Mouse (Mus musculus): ENCODE results near the gene Bcap31. TPM values are rescaled to one million over a fixed set of nuclear protein-coding genes. Genes with fewer than 3 reads are reported as not detected.
"Not testable (repeated sequence)": the region's sequence is repeated elsewhere in the genome, so short reads cannot be mapped to it uniquely, and the experiment has no call there.

The Bcap31 gene
- 10 to 100 TPM; 78.4 to 88.0 TPM for total RNA-seq (2021)

- intact Hi-C loops (cut with DNase I) = loop anchor here (5.0 kb wide), 1 partner anchor 71 kb away; the partner anchor contains the start of genes Idh3g and Ssr4
- DNase-seq (ENCODE audit: low spot score in 2 of 2) = peak; percentile 85 to 92
Measured at GRCm38 (mm10) chrX:73716109-73716661, at the start of gene Bcap31, which contains the start of gene Abcd1. Gene Bcap31 (minus strand): TSS chrX:73716175. Gene Abcd1 (plus strand): TSS chrX:73716597.

GRCm38 (mm10) chrX:73765311-73765710 lies 49.3 kb upstream of the Bcap31 start:
- intact Hi-C loops (cut with DNase I) = no loop called here
- no peak for DNase-seq (ENCODE audit: low spot score in 2 of 2)

- intact Hi-C loops (cut with DNase I) = no loop called here
- peak in 1 of 2 experiments; percentile 13 for DNase-seq (ENCODE audit: low spot score in 2 of 2)
Measured at GRCm38 (mm10) chrX:73758611-73759290, 42.8 kb upstream of the Bcap31 start.

GRCm38 (mm10) chrX:73756334-73757140 lies 40.6 kb upstream of the Bcap31 start, which contains the start of gene Plxnb3:
Gene Plxnb3 (plus strand): TSS chrX:73757090.
- DNase-seq (ENCODE audit: low spot score in 2 of 2) = no peak
- intact Hi-C loops (cut with DNase I) = no loop called here

- DNase-seq (ENCODE audit: low spot score in 2 of 2) = no peak
- intact Hi-C loops (cut with DNase I) = no loop called here
Measured at GRCm38 (mm10) chrX:73748977-73749376, 33.0 kb upstream of the Bcap31 start.

- intact Hi-C loops (cut with DNase I) = no loop called here
- no peak for DNase-seq (ENCODE audit: low spot score in 2 of 2)
Measured at GRCm38 (mm10) chrX:73744774-73745481, 29.0 kb upstream of the Bcap31 start.

- intact Hi-C loops (cut with DNase I); DNase-seq (ENCODE audit: low spot score in 2 of 2): not testable (repeated sequence)
Measured at GRCm38 (mm10) chrX:73739841-73740240, 23.9 kb upstream of the Bcap31 start.

GRCm38 (mm10) chrX:73739151-73739550 lies 23.2 kb upstream of the Bcap31 start:
- DNase-seq (ENCODE audit: low spot score in 2 of 2) = no peak

GRCm38 (mm10) chrX:73738155-73738554 lies 22.2 kb upstream of the Bcap31 start:
- intact Hi-C loops (cut with DNase I) = no loop called here
- no peak for DNase-seq (ENCODE audit: low spot score in 2 of 2)

More at GRCm38 (mm10) chrX:73739151-73739550, 23.2 kb upstream of the Bcap31 start:
- intact Hi-C loops (cut with DNase I) = no loop called here

- intact Hi-C loops (cut with DNase I) = no loop called here
- no peak for DNase-seq (ENCODE audit: low spot score in 2 of 2)
Measured at GRCm38 (mm10) chrX:73730908-73731307, 14.9 kb upstream of the Bcap31 start.

GRCm38 (mm10) chrX:73718686-73719362 lies 2.8 kb upstream of the Bcap31 start:
- intact Hi-C loops (cut with DNase I) = loop anchor here (5.0 kb wide), 1 partner anchor 68 kb away; the partner anchor contains the start of genes Idh3g and Ssr4
- DNase-seq (ENCODE audit: low spot score in 2 of 2) = no peak

- intact Hi-C loops (cut with DNase I) = loop anchor here (5.0 kb wide), 1 partner anchor 69 kb away; the partner anchor contains the start of genes Idh3g and Ssr4
- no peak for DNase-seq (ENCODE audit: low spot score in 2 of 2)
Measured at GRCm38 (mm10) chrX:73718271-73718670, 2.3 kb upstream of the Bcap31 start.

- intact Hi-C loops (cut with DNase I) = loop anchor here (5.0 kb wide), 1 partner anchor 70 kb away; the partner anchor contains the start of genes Idh3g and Ssr4
- no peak for DNase-seq (ENCODE audit: low spot score in 2 of 2)
Measured at GRCm38 (mm10) chrX:73717667-73718066, 1.7 kb upstream of the Bcap31 start.

GRCm38 (mm10) chrX:73716709-73717545 lies 952 bp upstream of the Bcap31 start:
- intact Hi-C loops (cut with DNase I) = loop anchor here (5.0 kb wide), 1 partner anchor 70 kb away; the partner anchor contains the start of genes Idh3g and Ssr4

GRCm38 (mm10) chrX:73715476-73716108 lies 383 bp downstream of the Bcap31 start:
- peak in 1 of 2 experiments; percentile 15 for DNase-seq (ENCODE audit: low spot score in 2 of 2)
- intact Hi-C loops (cut with DNase I) = loop anchor here (5.0 kb wide), 1 partner anchor 72 kb away; the partner anchor contains the start of genes Idh3g and Ssr4

More at GRCm38 (mm10) chrX:73716709-73717545, 952 bp upstream of the Bcap31 start:
- DNase-seq (ENCODE audit: low spot score in 2 of 2) = peak in 1 of 2 experiments; percentile 5

- intact Hi-C loops (cut with DNase I) = no loop called here
- no peak for DNase-seq (ENCODE audit: low spot score in 2 of 2)
Measured at GRCm38 (mm10) chrX:73700472-73700871, 15.5 kb downstream of the Bcap31 start.

GRCm38 (mm10) chrX:73690917-73691629 lies 24.9 kb downstream of the Bcap31 start:
- intact Hi-C loops (cut with DNase I) = no loop called here
- peak; percentile 42 to 55 for DNase-seq (ENCODE audit: low spot score in 2 of 2)
